Mouse (Mus musculus) heart, embryonic 15.5 days (tissue): Measurements from ENCODE around the gene Acadm. TPM values are rescaled to one million over a fixed set of nuclear protein-coding genes. Genes with fewer than 3 reads are reported as not detected.
A peak's percentile ranks its signal among the peaks of the same experiment; 100 is the strongest.

Experiments used
- ATAC-seq: fragments of 200-750 bp; cut with Nextera tagmentation; replicated peaks from 2 replicates; pipeline ENCODE4 v1.8.0; 2017; ENCODE audit warnings: low read depth, moderate TSS enrichment; ENCODE audit not compliant: insufficient number of reproducible peaks, insufficient read depth, low FRiP score
- H3K27ac ChIP-seq: fragments of 300-500 bp; sonication (generic); 2 replicates; pipeline ENCODE4 v1.5.1; 2015; ENCODE audit warnings: mild to moderate bottlenecking, inconsistent platforms
- H3K27me3 ChIP-seq: fragments of 300-500 bp; sonication (generic); 2 replicates; pipeline ENCODE4 v1.6.1; 2015; ENCODE audit warnings: inconsistent platforms
- H3K36me3 ChIP-seq: fragments of 300-500 bp; sonication (generic); 2 replicates; pipeline ENCODE4 v1.6.1; 2015; ENCODE audit warnings: mild to moderate bottlenecking, inconsistent platforms
- H3K4me1 ChIP-seq: fragments of 300-500 bp; sonication (generic); replicated peaks from 2 replicates; pipeline ENCODE4 v1.6.1; 2015; ENCODE audit warnings: inconsistent platforms
- H3K4me2 ChIP-seq: fragments of 300-500 bp; sonication (generic); 2 replicates; pipeline ENCODE4 v1.6.1; 2015; ENCODE audit warnings: inconsistent platforms, mild to moderate bottlenecking, moderate library complexity
- H3K4me3 ChIP-seq: fragments of 300-500 bp; sonication (generic); 2 replicates; pipeline ENCODE4 v1.5.1; 2015; ENCODE audit warnings: mild to moderate bottlenecking, inconsistent platforms
- H3K9ac ChIP-seq: fragments of 300-500 bp; sonication (generic); 2 replicates; pipeline ENCODE4 v1.6.1; 2015; ENCODE audit warnings: mild to moderate bottlenecking, inconsistent platforms
- H3K9me3 ChIP-seq: fragments of 300-500 bp; sonication (generic); replicated peaks from 2 replicates; pipeline ENCODE4 v1.6.1; 2016; ENCODE audit warnings: inconsistent platforms
- WGBS: fragments of 180-500 bp; shearing (Covaris S2); methylation state at CpG from one replicate; pipeline ENCODE4 v1.1.7; 2015; ENCODE audit warnings: mixed read lengths; 5-methylcytosine and 5-hydroxymethylcytosine counted together
- polyA plus RNA-seq: library from polyadenylated mRNA; unstranded; fragments of >200 nt; fragmentation: Nextera tagmentation; extraction: Ambion mirVana; gene quantifications from 2 replicates; pipeline ENCODE4 v1.2.1, GENCODE M21; 2015

Acadm gene
- 236 and 304 TPM in 2 replicates for polyA plus RNA-seq

- Histone ChIP-seq H3K27me3 (no peaks in the 10 kb centered on the region), H3K9me3 (no peaks in the 10 kb centered on the region), H3K4me3 (peak within 1 kb of the TSS; percentile 94), H3K27ac (peak within 1 kb of the TSS; percentile 96), H3K9ac (peak within 1 kb of the TSS; percentile 95), H3K4me1 (peaks cover 17% of the 10 kb centered on the region), H3K4me2 (peak within 1 kb of the TSS; percentile 63), H3K36me3 (peaks cover 19% of the 10 kb centered on the region)
- peak; percentile 97 for ATAC-seq
- under 1% methylated on average over 41 of the region's 41 CpGs for WGBS
These were observed at the start of gene Acadm for GRCm38 (mm10) chr3:153944335-153944990. Gene Acadm, minus strand, starts transcription at chr3:153944632.

- Histone ChIP-seq H3K4me2 (no peak overlapping the region), H3K27me3 (no peaks in the 10 kb centered on the region), H3K4me3 (no peak overlapping the region), H3K9me3 (no peaks in the 10 kb centered on the region), H3K27ac (no peak overlapping the region), H3K4me1 (no peaks in the 10 kb centered on the region), H3K9ac (no peak overlapping the region), H3K36me3 (no peaks in the 10 kb centered on the region)
- no peak for ATAC-seq
- WGBS: 50% methylated on average over 10 of the region's 10 CpGs
These were observed 40.3 kb upstream of the Acadm start for GRCm38 (mm10) chr3:153984428-153985340.

- peaks cover 6% of the 10 kb centered on the region for H3K27me3 ChIP-seq
- no peak overlapping the region for H3K27ac ChIP-seq
- no peak overlapping the region for H3K4me2 ChIP-seq
- H3K9me3 ChIP-seq: no peaks in the 10 kb centered on the region
- no peak for ATAC-seq
- no peaks in the 10 kb centered on the region for H3K4me1 ChIP-seq
- no peaks in the 10 kb centered on the region for H3K36me3 ChIP-seq
- no peak overlapping the region for H3K9ac ChIP-seq
- 59% methylated on average over 2 of the region's 2 CpGs for WGBS
- H3K4me3 ChIP-seq: no peak overlapping the region
These were observed 36.2 kb upstream of the Acadm start for GRCm38 (mm10) chr3:153980611-153981010.

DNA sequence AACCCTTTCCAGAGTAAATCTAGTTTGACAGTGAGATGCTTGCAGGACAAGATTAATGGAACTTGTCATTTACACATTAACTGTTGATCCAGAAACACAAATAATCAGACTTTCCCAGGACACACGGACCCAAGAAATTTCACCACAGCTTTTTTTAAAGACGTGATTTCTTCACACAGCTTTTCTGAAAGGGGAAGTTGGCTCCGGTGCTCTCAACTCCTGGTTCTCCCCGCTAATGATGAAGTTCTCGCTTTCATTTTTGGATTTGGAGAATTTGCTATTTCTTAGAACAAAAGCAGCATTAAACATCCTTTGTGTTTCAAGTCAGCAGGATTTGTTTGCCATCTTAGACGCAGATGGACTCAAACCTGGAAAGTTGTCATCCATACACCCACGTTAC is 31.4 kb upstream of the Acadm start:
- Histone ChIP-seq H3K4me1 (peaks cover 15% of the 10 kb centered on the region), H3K4me3 (no peak overlapping the region), H3K27me3 (peaks cover 36% of the 10 kb centered on the region), H3K4me2 (no peak overlapping the region), H3K9ac (no peak overlapping the region), H3K27ac (no peak overlapping the region), H3K9me3 (no peaks in the 10 kb centered on the region), H3K36me3 (no peaks in the 10 kb centered on the region)
- 70% methylated on average over 7 of the region's 7 CpGs for WGBS
- ATAC-seq: no peak

DNA sequence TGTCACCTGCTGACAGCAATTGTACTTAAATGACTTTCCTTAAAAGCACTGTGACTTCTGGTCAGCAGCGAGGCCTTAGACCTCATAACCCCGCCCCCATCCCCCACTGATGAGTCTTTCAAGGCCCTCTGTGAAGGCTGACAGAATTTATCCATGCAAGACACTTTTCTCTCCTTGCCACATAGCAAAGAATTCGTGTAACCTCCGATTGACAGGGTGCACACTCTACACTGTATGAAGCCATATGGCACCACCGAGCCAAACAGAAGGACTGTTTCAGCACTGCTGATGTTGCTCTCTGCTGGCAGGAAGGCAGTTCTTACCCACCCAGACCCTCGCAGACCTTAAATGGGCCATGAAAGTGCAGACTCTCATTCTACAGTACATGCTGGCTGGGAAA is 30.6 kb upstream of the Acadm start:
- Histone ChIP-seq H3K9me3 (no peaks in the 10 kb centered on the region), H3K4me1 (peaks cover 15% of the 10 kb centered on the region), H3K9ac (no peak overlapping the region), H3K4me3 (no peak overlapping the region), H3K4me2 (no peak overlapping the region), H3K36me3 (no peaks in the 10 kb centered on the region), H3K27me3 (peaks cover 36% of the 10 kb centered on the region), H3K27ac (no peak overlapping the region)
- ATAC-seq: no peak
- 13% methylated on average over 6 of the region's 6 CpGs for WGBS

- H3K27me3 ChIP-seq: peaks cover 36% of the 10 kb centered on the region
These were observed 29.7 kb upstream of the Acadm start for GRCm38 (mm10) chr3:153973949-153974760.

DNA sequence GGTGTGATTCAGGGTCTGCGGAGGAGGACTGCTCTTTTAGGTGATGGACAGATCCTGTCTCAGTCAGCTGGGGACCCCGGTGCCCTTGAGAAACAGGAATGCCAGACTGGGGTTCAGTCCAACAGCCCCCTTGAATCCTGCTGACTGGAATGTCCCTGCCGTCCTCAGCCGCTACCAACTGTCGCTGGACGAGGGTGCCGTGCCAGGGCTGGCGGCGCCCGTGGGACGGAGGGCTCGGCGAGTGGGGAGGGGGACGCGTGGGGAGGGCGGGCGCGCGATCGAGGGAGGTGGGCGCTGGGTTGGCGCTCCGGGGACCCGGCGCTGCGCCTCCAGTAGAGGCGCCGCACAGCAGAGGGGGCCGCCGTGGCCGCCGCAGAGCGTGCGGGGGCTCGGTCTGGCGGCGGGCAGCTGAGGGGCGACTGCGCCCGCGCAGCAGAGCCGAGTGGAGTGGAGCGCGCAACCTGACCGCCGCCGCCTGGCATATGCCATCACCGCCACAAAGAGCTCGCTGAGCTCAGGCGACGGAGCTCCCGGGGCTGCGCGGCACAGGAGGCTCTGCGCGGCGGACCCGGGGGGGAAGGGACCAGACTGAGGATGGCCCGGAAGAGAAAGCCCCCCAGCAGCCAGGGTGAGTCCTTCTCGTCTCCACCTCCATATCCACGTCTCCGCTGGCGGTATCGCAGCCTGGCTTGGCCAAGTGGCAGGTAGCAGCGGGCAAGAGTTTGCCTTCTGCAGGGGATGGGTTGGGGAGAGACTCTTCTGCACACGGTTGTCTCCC is 28.9 kb upstream of the Acadm start, which contains the start of gene Slc44a5:
Slc44a5 (plus strand) TSS at position 266 of the 778 bp plus-strand sequence.
- peak within 1 kb of the TSS; percentile 98 for H3K4me2 ChIP-seq
- H3K27me3 ChIP-seq: peaks cover 36% of the 10 kb centered on the region
- no peak within 1 kb of the TSS for H3K27ac ChIP-seq
- H3K9me3 ChIP-seq: no peaks in the 10 kb centered on the region
- peaks cover 15% of the 10 kb centered on the region for H3K4me1 ChIP-seq
- under 1% methylated on average over 66 of the region's 66 CpGs for whole genome bisulfite sequencing
- H3K36me3 ChIP-seq: no peaks in the 10 kb centered on the region
- H3K4me3 ChIP-seq: peak within 1 kb of the TSS; percentile 62
- peak; percentile 58 for ATAC-seq
- H3K9ac ChIP-seq: peak within 1 kb of the TSS; percentile 65

More at GRCm38 (mm10) chr3:153973949-153974760, 29.7 kb upstream of the Acadm start:
- Histone ChIP-seq H3K4me1 (peaks cover 15% of the 10 kb centered on the region), H3K36me3 (no peaks in the 10 kb centered on the region), H3K9me3 (no peaks in the 10 kb centered on the region), H3K4me2 (peak overlapping the region; percentile 98), H3K27ac (no peak overlapping the region), H3K4me3 (peak overlapping the region; percentile 62), H3K9ac (peak overlapping the region; percentile 65; the same call in 1 of the 2 replicates)
- no peak for ATAC-seq
- 10% methylated on average over 21 of the region's 21 CpGs for WGBS

- H3K9ac ChIP-seq: no peak overlapping the region
- H3K9me3 ChIP-seq: no peaks in the 10 kb centered on the region
- no peak overlapping the region for H3K4me2 ChIP-seq
- H3K4me3 ChIP-seq: no peak overlapping the region
- 83% methylated on average over 4 of the region's 4 CpGs for WGBS
- no peaks in the 10 kb centered on the region for H3K36me3 ChIP-seq
- peaks cover 15% of the 10 kb centered on the region for H3K4me1 ChIP-seq
- H3K27ac ChIP-seq: no peak overlapping the region
- H3K27me3 ChIP-seq: peaks cover 23% of the 10 kb centered on the region
- ATAC-seq: no peak
These were observed 25.0 kb upstream of the Acadm start for GRCm38 (mm10) chr3:153969451-153969850.

- no peak for ATAC-seq
These were observed 24.1 kb upstream of the Acadm start for GRCm38 (mm10) chr3:153968549-153968948.

DNA sequence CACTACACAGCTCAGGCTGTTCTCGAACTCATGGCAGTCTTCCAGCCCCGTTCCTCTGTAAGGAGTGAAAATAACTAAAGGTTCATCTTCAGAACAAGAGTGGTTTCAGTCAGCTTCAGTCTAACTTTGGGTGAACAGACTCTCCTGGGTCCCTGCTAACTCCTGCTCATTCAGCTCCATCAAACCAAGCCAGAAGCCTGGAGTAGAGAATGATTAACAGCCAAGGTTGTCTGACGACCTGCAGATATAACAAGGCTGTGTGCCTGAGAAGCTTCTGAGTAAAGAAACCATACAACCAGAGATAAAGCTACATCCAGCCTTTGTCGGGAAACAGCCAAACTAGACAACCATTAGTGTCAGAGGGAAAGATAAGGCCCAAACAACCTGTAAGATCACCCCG is 23.0 kb upstream of the Acadm start:
- Histone ChIP-seq H3K4me1 (no peaks in the 10 kb centered on the region), H3K27me3 (peaks cover 3% of the 10 kb centered on the region), H3K4me2 (no peak overlapping the region), H3K4me3 (no peak overlapping the region), H3K9me3 (no peaks in the 10 kb centered on the region), H3K36me3 (no peaks in the 10 kb centered on the region), H3K9ac (no peak overlapping the region), H3K27ac (no peak overlapping the region)
- 72% methylated on average over 5 of the region's 5 CpGs for WGBS
- no peak for ATAC-seq

More at GRCm38 (mm10) chr3:153968549-153968948, 24.1 kb upstream of the Acadm start:
- Histone ChIP-seq H3K9ac (no peak overlapping the region), H3K27me3 (peaks cover 14% of the 10 kb centered on the region), H3K9me3 (no peaks in the 10 kb centered on the region), H3K36me3 (no peaks in the 10 kb centered on the region), H3K4me3 (no peak overlapping the region), H3K4me1 (peaks cover 6% of the 10 kb centered on the region), H3K27ac (no peak overlapping the region), H3K4me2 (no peak overlapping the region)
- 48% methylated on average over 4 of the region's 4 CpGs for WGBS
